Mouse (Mus musculus): ENCODE measurements at regions not wholly inside any gene's neighbourhood (a gene's known extent, or its start where the extent isn't known, plus 50 kb on each side); places are given as distances from the start of the nearest gene placed in this dataset.

GRCm38 (mm10) chr6:100176914-100177560 is 110.2 kb downstream of the Rybp start:
- no peak for DNase-seq (ENCODE audit: low read depth, low spot score)

GRCm38 (mm10) chr6:100170711-100171348 is 116.5 kb downstream of the Rybp start:
- DNase-seq (ENCODE audit: low read depth, low spot score) = peak; percentile 33

GRCm38 (mm10) chr6:100167321-100167720 is 120.0 kb downstream of the Rybp start:
- no peak for DNase-seq (ENCODE audit: low read depth, low spot score)

GRCm38 (mm10) chr6:100165746-100166145 is 121.5 kb downstream of the Rybp start:
- DNase-seq (ENCODE audit: low read depth, low spot score) = no peak

- DNase-seq (ENCODE audit: low read depth, low spot score) = no peak
Observed at GRCm38 (mm10) chr6:100164162-100164561, 123.1 kb downstream of the Rybp start.

- no peak for DNase-seq (ENCODE audit: low read depth, low spot score)
Observed at GRCm38 (mm10) chr6:100163814-100164130, 123.5 kb downstream of the Rybp start.

- peak; percentile 48 for DNase-seq (ENCODE audit: low read depth, low spot score)
Observed at GRCm38 (mm10) chr6:100162961-100163813, 124.1 kb downstream of the Rybp start.

- DNase-seq (ENCODE audit: low read depth, low spot score) = no peak
Observed at GRCm38 (mm10) chr6:100160670-100161069, 126.6 kb downstream of the Rybp start.

GRCm38 (mm10) chr6:100159817-100160216 is 127.5 kb downstream of the Rybp start:
- peak; percentile 43 for DNase-seq (ENCODE audit: low read depth, low spot score)

GRCm38 (mm10) chr6:100159246-100159645 is 128.0 kb downstream of the Rybp start:
- DNase-seq (ENCODE audit: low read depth, low spot score) = no peak

- DNase-seq (ENCODE audit: low read depth, low spot score) = no peak
Observed at GRCm38 (mm10) chr6:100157288-100157687, 130.0 kb downstream of the Rybp start.

GRCm38 (mm10) chr6:100156163-100156562 is 131.1 kb downstream of the Rybp start:
- peak; percentile 38 for DNase-seq (ENCODE audit: low read depth, low spot score)

GRCm38 (mm10) chr6:100155676-100156075 is 131.6 kb downstream of the Rybp start:
- peak; percentile 32 for DNase-seq (ENCODE audit: low read depth, low spot score)

- DNase-seq (ENCODE audit: low read depth, low spot score) = no peak
Observed at GRCm38 (mm10) chr6:100151447-100151846, 135.8 kb downstream of the Rybp start.

- DNase-seq (ENCODE audit: low read depth, low spot score) = no peak
Observed at GRCm38 (mm10) chr6:100150703-100151208, 136.5 kb downstream of the Rybp start.

- no peak for DNase-seq (ENCODE audit: low read depth, low spot score)
Observed at GRCm38 (mm10) chr6:100149458-100149852, 137.8 kb downstream of the Rybp start.

GRCm38 (mm10) chr6:100148751-100149457 is 138.4 kb downstream of the Rybp start:
- no peak for DNase-seq (ENCODE audit: low read depth, low spot score)

GRCm38 (mm10) chr6:100146360-100146935 is 140.8 kb downstream of the Rybp start:
- no peak for DNase-seq (ENCODE audit: low read depth, low spot score)

- DNase-seq (ENCODE audit: low read depth, low spot score) = no peak
Observed at GRCm38 (mm10) chr6:100145869-100146268, 141.4 kb downstream of the Rybp start.

GRCm38 (mm10) chr6:100144544-100145287 is 142.6 kb downstream of the Rybp start:
- DNase-seq (ENCODE audit: low read depth, low spot score) = no peak

Measured in R1 (cell line).